Mouse (Mus musculus) intestine, embryonic 14.5 days (tissue): ENCODE results near the gene Skp2. TPM values are rescaled to one million over a fixed set of nuclear protein-coding genes. Genes with fewer than 3 reads are reported as not detected.

Experiments used
- ATAC-seq: fragments of 200-750 bp; cut with Nextera tagmentation; replicated peaks from 2 replicates; pipeline ENCODE4 v1.8.0; 2017; ENCODE audit warnings: low read depth, moderate number of reproducible peaks, moderate TSS enrichment, moderate library complexity; ENCODE audit not compliant: low FRiP score, low TSS enrichment
- DNase-seq: peaks from one replicate; pipeline ENCODE4 v3.0.0-alpha.2; 2018; ENCODE audit warnings: low spot score
- H3K27ac ChIP-seq: fragments of 300-500 bp; sonication (generic); 2 replicates; pipeline ENCODE4 v1.5.1; 2014; ENCODE audit warnings: low read depth, mild to moderate bottlenecking, control low read depth
- H3K27me3 ChIP-seq: fragments of 300-500 bp; sonication (generic); replicated peaks from 2 replicates; pipeline ENCODE4 v1.6.1; 2014; ENCODE audit warnings: low read length, control low read depth; ENCODE audit not compliant: control insufficient read depth, insufficient read depth
- H3K36me3 ChIP-seq: fragments of 300-500 bp; sonication (generic); 2 replicates; pipeline ENCODE4 v1.6.1; 2014; ENCODE audit warnings: low read length, control low read depth; ENCODE audit not compliant: control insufficient read depth, insufficient read depth
- H3K4me1 ChIP-seq: fragments of 300-500 bp; sonication (generic); replicated peaks from 2 replicates; pipeline ENCODE4 v1.6.1; 2014; ENCODE audit warnings: low read length, control low read depth, mixed read lengths; ENCODE audit not compliant: control insufficient read depth, insufficient read depth
- H3K4me2 ChIP-seq: fragments of 300-500 bp; sonication (generic); 2 replicates; pipeline ENCODE4 v1.6.1; 2014; ENCODE audit warnings: low read length
- H3K4me3 ChIP-seq: fragments of 300-500 bp; sonication (generic); 2 replicates; pipeline ENCODE4 v1.5.1; 2014; ENCODE audit warnings: low read depth, low read length, control low read depth, mixed read lengths
- H3K9ac ChIP-seq: fragments of 300-500 bp; sonication (generic); 2 replicates; pipeline ENCODE4 v1.6.1; 2014; ENCODE audit warnings: mild to moderate bottlenecking, low read length
- H3K9me3 ChIP-seq: fragments of 300-500 bp; sonication (generic); 2 replicates; pipeline ENCODE4 v1.6.1; 2016; ENCODE audit warnings: low read length, control low read depth; ENCODE audit not compliant: control insufficient read depth
- WGBS: fragments of 180-500 bp; shearing (Covaris S2); extraction: QIAGEN DNeasy Blood & Tissue Kit; methylation state at CpG from one replicate; pipeline ENCODE4 v1.1.7; 2014; 5-methylcytosine and 5-hydroxymethylcytosine counted together
- polyA plus RNA-seq: library from polyadenylated mRNA; unstranded; fragments of >200 nt; fragmentation: Nextera tagmentation; extraction: Ambion mirVana; gene quantifications from 2 replicates; pipeline ENCODE4 v1.2.1, GENCODE M21; 2014

The Skp2 gene
- polyA plus RNA-seq, 1 experiment from 2014 or later, result 73.2 TPM

DNA sequence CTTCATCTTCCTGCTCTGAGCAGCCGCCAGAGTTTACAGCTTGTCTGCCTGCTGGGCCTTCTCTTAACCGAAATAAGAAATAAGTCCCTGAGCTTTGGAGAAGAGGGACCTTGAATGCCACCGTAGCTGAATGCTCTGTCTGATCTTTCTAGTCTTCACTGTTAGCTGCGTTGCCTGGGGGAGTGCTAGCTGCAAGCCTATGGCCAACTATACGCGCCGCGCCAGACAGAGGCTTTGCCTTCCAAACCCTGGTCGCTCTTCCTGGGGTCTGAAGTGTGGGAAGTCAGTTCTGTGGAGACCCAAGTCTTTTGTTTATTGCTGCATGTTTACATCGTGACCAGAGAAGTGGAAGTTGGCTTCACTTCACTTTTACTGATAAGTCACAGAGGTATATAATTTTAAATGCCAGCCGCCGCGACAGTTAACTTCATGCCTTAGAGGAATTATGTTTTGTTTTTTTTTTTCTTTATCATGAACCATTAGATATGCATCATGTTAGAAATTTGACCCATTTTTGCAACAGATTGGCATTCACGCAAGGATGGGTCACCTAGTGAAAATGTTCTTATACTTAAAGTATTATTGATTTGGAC lies 79.5 kb downstream of the Skp2 start:
- Histone ChIP-seq H3K4me3 (no peak overlapping the region), H3K27ac (0 out of 2 replicates have a peak overlapping the region, but pooled peaks have one; percentile 17), H3K36me3 (no peaks in the 10 kb centered on the region), H3K4me2 (peak overlapping the region; percentile 26), H3K9ac (0 out of 2 replicates have a peak overlapping the region, but pooled peaks have one; percentile 6), H3K27me3 (no peaks in the 10 kb centered on the region), H3K4me1 (peaks cover 32% of the 10 kb centered on the region), H3K9me3 (no peaks in the 10 kb centered on the region)
- 35% methylated on average over 14 of the region's 14 CpGs for WGBS
- DNase-seq (no peak), ATAC-seq (no peak)

DNA sequence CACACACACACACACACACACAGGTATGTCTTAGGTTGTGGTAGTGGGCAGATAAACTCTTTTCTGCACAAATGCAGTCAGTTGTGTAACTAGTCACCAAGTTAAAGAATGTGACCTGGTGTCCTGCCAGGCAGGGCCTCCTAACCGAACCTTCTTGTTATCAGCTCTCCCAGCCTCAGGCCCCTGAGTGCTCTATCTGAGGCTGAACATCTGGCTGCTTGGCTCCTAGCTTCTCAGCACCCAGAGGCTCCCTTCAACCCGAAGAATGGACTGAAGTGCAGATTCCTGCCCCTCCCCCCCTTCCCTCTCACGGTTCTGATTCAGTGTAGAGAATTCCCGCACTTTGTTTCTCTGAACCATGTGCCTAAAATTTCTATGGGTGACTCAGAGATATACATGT lies 80.6 kb downstream of the Skp2 start:
- DNase-seq, result no peak

DNA sequence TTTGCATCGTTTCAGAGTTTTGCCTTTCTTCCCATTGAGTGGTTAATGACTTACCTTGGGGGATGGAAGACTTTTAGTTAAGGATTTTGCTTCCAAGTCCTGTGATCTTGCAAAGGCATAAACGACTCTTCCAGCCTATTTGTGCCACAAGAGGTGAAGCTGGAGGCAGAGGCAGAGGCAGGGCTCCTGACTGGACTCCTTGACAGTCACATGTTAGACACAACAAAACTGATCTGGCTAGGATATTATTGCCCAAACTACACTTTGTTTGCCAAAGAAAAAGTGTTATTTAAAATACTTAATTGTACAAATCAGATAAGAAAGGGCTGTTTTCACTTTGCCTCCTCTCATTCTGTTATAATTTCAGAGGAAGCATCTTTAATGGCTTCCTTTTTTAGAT lies 81.1 kb downstream of the Skp2 start:
- ATAC-seq, result no peak
- DNase-seq, result no peak
- WGBS, result 11% methylated on average over 2 of the region's 2 CpGs
- no peak overlapping the region for H3K27ac ChIP-seq
- peak overlapping the region; percentile 62 for H3K4me2 ChIP-seq
- no peaks in the 10 kb centered on the region for H3K36me3 ChIP-seq
- no peaks in the 10 kb centered on the region for H3K27me3 ChIP-seq
- no peak overlapping the region for H3K9ac ChIP-seq
- no peak overlapping the region for H3K4me3 ChIP-seq
- H3K4me1 ChIP-seq, result peaks cover 33% of the 10 kb centered on the region
- no peaks in the 10 kb centered on the region for H3K9me3 ChIP-seq

More for the DNA sequence above, 80.6 kb downstream of the Skp2 start:
- no peak for ATAC-seq
- no peaks in the 10 kb centered on the region for H3K9me3 ChIP-seq
- 0 out of 2 replicates have a peak overlapping the region, but pooled peaks have one; percentile 5 for H3K27ac ChIP-seq
- no peak overlapping the region for H3K4me3 ChIP-seq
- peak overlapping the region; percentile 26; the same call in 1 of the 2 replicates for H3K4me2 ChIP-seq
- no peaks in the 10 kb centered on the region for H3K27me3 ChIP-seq
- no peaks in the 10 kb centered on the region for H3K36me3 ChIP-seq
- 3% methylated on average over 4 of the region's 4 CpGs for WGBS
- H3K4me1 ChIP-seq, result peaks cover 38% of the 10 kb centered on the region
- H3K9ac ChIP-seq, result no peak overlapping the region

DNA sequence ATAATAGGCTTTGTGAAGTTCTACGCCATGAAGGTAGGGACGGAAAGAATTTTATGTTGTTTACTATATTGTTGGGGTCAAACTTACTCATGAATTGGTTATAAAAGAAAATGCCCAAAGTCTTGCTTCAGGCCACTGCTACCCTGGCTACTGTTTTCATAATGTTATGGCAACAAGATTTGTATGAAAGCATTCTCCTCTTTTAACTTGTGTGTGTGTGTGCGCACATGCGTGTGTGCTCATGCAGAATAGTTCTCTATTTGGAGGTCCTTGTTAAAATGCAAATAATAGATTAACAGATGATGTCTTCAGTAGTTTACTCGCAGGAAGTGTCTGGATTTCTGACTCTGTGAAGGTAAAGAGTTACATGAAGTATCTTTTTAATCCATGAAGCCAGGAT lies 81.5 kb downstream of the Skp2 start:
- peaks cover 28% of the 10 kb centered on the region for H3K4me1 ChIP-seq
- WGBS, result 65% methylated on average over 5 of the region's 5 CpGs
- peak overlapping the region; percentile 62 for H3K4me2 ChIP-seq
- H3K27me3 ChIP-seq, result no peaks in the 10 kb centered on the region
- peak overlapping the region; percentile 92 for H3K4me3 ChIP-seq
- no peak overlapping the region for H3K27ac ChIP-seq
- H3K36me3 ChIP-seq, result no peaks in the 10 kb centered on the region
- no peaks in the 10 kb centered on the region for H3K9me3 ChIP-seq
- no peak overlapping the region for H3K9ac ChIP-seq
- no peak for ATAC-seq
- no peak for DNase-seq

DNA sequence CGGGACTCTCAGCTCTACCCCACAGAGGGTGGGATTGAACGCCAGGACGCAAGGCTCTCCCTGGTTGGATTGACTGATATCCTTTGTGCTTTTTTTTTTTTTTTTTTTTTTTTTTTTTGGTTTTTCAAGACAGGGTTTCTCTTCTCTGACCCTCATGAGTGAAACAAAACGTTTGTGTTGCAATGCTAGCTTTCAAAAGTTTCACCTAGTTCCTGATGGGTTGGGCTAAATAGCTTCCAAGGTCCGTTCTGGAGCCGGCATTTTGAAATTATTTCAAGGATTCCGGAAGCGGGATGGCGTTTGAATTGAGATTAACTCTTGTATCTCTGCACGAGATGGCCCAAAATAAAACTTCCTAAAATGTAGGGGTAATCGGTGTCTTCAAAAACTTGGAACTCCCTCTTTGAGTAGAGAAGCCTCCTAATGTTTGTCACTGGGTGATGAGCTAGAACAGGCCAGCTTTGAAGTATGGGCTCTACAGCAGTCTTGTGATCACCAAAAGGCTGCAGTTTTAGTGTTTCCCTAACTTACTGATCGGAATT lies 82.1 kb downstream of the Skp2 start:
- WGBS, result 18% methylated on average over 12 of the region's 12 CpGs
- Histone ChIP-seq H3K27ac (no peak overlapping the region), H3K36me3 (no peaks in the 10 kb centered on the region), H3K9ac (peak overlapping the region; percentile 92; the same call in 1 of the 2 replicates), H3K4me2 (peak overlapping the region; percentile 62), H3K9me3 (no peaks in the 10 kb centered on the region), H3K4me1 (peaks cover 28% of the 10 kb centered on the region), H3K27me3 (no peaks in the 10 kb centered on the region), H3K4me3 (peak overlapping the region; percentile 92)
- ATAC-seq (no peak), DNase-seq (peak; percentile 58)

DNA sequence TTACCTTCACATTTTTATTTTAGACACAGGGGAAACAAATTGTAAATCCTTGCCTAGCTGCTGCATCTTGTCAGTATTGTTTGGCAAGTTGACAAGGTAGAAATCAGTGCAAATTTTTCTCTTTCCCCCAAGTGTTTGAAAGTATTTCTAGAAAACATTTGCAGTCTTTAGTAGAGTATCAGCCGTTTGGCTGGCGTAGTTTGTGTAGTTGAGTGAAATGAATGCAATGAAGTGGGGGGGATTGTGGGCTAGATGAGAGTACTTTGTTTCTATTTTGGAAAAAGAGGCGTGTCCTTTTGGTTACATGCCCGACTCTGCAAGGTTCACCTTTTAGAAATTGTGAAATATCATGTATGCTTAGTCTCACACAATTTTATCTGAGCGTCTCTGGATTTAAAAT lies 82.6 kb downstream of the Skp2 start:
- no peaks in the 10 kb centered on the region for H3K36me3 ChIP-seq
- no peaks in the 10 kb centered on the region for H3K27me3 ChIP-seq
- H3K9me3 ChIP-seq, result no peaks in the 10 kb centered on the region
- H3K4me1 ChIP-seq, result peaks cover 28% of the 10 kb centered on the region
- DNase-seq (no peak), ATAC-seq (no peak)
- peak overlapping the region; percentile 62 for H3K4me2 ChIP-seq
- H3K27ac ChIP-seq, result 0 out of 2 replicates have a peak overlapping the region, but pooled peaks have one; percentile 90
- H3K9ac ChIP-seq, result peak overlapping the region; percentile 92; the same call in 1 of the 2 replicates
- WGBS, result 18% methylated on average over 5 of the region's 5 CpGs
- H3K4me3 ChIP-seq, result peak overlapping the region; percentile 92

DNA sequence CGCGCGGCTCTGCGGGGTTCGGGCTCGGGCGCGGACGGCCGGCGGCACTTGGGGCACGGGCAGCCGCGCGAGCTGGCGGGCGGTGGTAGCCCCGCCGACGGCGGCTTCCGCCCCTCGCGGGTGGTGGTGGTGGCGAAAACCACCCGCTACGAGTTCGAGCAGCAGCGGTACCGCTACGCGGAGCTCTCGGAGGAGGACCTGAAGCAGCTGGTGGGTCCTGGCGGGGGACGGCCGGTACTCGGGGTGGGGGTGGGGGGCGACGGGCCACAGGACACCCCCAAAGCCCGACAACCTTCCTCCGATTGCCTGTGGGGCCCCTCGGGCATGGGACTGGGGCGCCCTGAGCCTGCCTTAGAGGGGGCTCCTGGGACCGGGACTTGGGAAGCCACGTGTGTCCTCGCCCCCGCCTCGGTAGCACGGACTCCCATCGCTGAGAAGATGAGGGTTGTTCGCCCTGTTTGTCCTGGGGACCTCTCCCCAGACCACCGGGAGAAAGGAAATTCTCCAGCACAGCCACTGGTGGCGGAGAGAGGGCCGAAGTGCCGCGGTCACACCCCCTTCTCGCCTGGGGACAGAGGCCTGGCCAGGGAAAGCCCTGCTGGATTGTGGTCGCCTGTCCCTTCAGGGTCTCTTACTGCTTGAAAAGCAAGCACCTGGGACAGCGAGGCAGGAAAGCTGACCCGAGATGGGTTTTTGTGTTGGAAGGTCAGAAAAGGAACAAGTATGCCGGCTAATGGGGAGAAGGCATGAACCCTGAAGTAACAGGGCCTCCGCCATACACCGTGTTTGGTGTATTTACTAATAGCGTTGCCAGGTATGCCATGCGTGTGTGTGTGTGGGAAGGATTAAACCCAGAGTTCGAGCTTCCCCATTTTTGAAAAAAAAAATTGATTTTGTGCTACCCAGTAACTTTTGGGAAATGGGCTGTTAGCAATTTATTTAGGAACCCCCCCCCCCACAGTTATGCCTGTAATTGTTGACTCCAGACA lies 83.4 kb downstream of the Skp2 start:
- Histone ChIP-seq H3K9me3 (no peaks in the 10 kb centered on the region), H3K27ac (peak overlapping the region; percentile 90), H3K4me1 (peaks cover 28% of the 10 kb centered on the region), H3K27me3 (no peaks in the 10 kb centered on the region), H3K36me3 (no peaks in the 10 kb centered on the region), H3K4me3 (peak overlapping the region; percentile 92), H3K4me2 (peak overlapping the region; percentile 62), H3K9ac (peak overlapping the region; percentile 92)
- under 1% methylated on average over 54 of the region's 66 CpGs for WGBS
- ATAC-seq (peak; percentile 48), DNase-seq (peak; percentile 85)

DNA sequence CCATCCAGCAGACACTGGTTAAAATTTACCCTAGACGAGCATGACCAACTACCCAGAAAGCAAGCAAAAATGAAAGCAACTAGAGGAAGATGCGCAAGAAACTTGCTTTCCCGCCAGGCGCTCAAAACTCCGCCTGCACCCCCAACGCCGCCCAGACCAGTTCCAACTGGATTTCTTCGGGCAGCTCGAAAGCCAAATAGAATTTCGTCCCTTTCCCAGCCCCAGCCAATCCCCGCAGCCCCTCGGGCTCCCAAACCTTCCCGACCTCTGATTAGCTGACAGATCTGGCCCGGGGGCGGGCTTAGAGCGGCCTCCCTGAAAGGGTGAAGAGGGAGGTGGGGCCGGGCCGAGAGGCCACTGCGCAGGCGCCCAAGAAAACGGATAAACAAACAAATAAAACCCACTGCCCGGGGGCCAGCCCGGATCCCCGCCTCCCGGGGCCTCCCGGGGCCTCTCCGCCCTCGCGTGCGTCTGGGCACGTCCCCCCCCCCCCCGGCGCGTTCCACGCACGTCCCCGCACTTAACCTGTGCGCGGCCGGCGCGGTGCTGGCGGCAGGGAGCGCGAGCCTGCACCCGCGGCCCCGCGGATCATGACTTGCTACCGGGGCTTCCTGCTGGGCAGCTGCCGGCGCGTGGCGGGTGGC lies 84.2 kb downstream of the Skp2 start, which contains the start of gene Nadk2:
TSS of gene Nadk2 (plus strand) at position 349 of the 644 bp plus-strand sequence.
- no peaks in the 10 kb centered on the region for H3K36me3 ChIP-seq
- H3K9me3 ChIP-seq, result no peaks in the 10 kb centered on the region
- peak within 1 kb of the TSS; percentile 92 for H3K9ac ChIP-seq
- peak within 1 kb of the TSS; percentile 92 for H3K4me3 ChIP-seq
- peak within 1 kb of the TSS; percentile 80 for H3K4me2 ChIP-seq
- peak within 1 kb of the TSS; percentile 90 for H3K27ac ChIP-seq
- peaks cover 26% of the 10 kb centered on the region for H3K4me1 ChIP-seq
- DNase-seq (peak; percentile 96), ATAC-seq (peak; percentile 98)
- no peaks in the 10 kb centered on the region for H3K27me3 ChIP-seq
- under 1% methylated on average over 45 of the region's 54 CpGs for WGBS
